Mouse (Mus musculus) adrenal gland, postnatal 10 days (tissue): ENCODE data around the gene Sox10. TPM values are rescaled to one million over a fixed set of nuclear protein-coding genes. Genes with fewer than 3 reads are reported as not detected.

Experiments
- DNase-seq: peaks from one replicate; pipeline ENCODE4 v3.0.0; 2021; ENCODE audit warnings: mixed read lengths
- total RNA-seq, 2 experiments: library from RNA; stranded (reverse); gene quantifications; 2 replicates each; pipeline ENCODE4 v1.2.3; 2021

Sox10 gene
- total RNA-seq, 2 experiments from 2014 or later: 4.7 to 5.3 TPM

- DNase-seq: no peak
Observed at GRCm38 (mm10) chr15:79123751-79124150, 41.3 kb downstream of the Sox10 start.

DNA sequence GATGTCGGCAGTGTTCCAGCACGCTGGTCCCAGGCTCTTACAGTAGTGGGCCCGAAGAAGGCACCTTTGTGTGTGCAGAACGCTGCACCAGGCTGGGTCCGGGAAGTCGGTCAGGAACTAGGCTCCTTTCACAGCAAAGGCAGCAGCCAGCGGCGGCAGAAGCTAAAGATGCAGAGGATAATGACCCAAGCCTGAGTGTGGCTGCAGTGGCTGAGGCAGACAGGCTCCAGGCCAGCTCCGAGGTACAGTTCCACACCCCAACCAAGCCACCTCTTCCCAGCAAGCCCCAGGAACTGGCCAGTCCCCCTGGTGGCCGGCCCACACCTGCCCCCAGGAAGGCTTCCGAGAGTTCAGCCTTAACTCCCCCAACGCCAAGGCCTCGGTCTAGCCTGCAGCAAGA, 42.5 kb downstream of the Sox10 start:
- DNase-seq: no peak

GRCm38 (mm10) chr15:79122119-79122518, 42.9 kb downstream of the Sox10 start:
- DNase-seq: peak; percentile 68

- DNase-seq: no peak
Observed at GRCm38 (mm10) chr15:79119491-79119890, 45.5 kb downstream of the Sox10 start.

GRCm38 (mm10) chr15:79115276-79115675, 49.8 kb downstream of the Sox10 start:
- DNase-seq: no peak

GRCm38 (mm10) chr15:79111774-79112173, 53.3 kb downstream of the Sox10 start:
- peak; percentile 75 for DNase-seq

GRCm38 (mm10) chr15:79110528-79110927, 54.5 kb downstream of the Sox10 start:
- no peak for DNase-seq

- DNase-seq: no peak
Observed at GRCm38 (mm10) chr15:79110031-79110430, 55.0 kb downstream of the Sox10 start.

DNA sequence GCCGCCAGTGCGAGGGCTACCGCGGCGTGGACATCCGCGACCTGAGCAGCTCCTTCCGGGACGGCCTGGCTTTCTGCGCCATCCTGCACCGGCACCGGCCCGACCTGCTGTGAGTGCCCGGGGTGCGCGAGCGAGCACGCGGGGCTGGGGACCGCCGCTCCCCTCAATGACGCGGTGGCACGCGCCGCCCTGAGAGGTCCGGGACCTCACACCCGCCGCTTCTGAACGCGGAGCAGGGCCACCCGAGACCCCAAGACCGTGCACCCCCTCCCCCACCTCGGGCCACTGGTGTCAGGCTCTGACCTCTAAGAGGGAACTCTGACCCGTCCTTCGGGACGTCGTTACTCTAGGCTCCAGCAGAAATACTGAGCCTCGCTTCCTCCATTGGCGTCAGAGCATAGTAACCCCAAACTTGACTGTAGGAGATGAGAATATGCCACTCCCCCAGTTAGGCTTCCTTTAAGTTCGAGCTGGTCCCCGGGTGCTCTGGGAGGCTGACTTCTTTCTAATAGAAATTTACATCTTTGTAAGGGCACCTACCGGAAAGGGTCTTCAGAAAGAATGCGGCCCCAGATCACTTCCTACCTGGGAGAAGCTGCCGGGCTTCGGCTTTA, 55.6 kb downstream of the Sox10 start:
- no peak for DNase-seq

GRCm38 (mm10) chr15:79108421-79109320, 56.4 kb downstream of the Sox10 start, which contains the start of gene Micall1:
TSS of gene Micall1 (plus strand) at chr15:79108898.
- DNase-seq: peak; percentile 89

GRCm38 (mm10) chr15:79107966-79108365, 57.1 kb downstream of the Sox10 start:
- peak; percentile 14 for DNase-seq

GRCm38 (mm10) chr15:79105804-79106203, 59.2 kb downstream of the Sox10 start:
- DNase-seq: no peak

Other genes with a start within 250 kb of the Sox10 start
- 100 to 1,000 TPM; 601 to 606 TPM for gene Lgals1, start 238.5 kb downstream of the Sox10 start, total RNA-seq
- 10 to 100 TPM; 34.4 to 35.2 TPM for gene Nol12, start 230.3 kb downstream of the Sox10 start, total RNA-seq
- gene Triobp, start 217.5 kb downstream of the Sox10 start, total RNA-seq: 10 to 100 TPM; 87.8 to 88.2 TPM
- 100 to 1,000 TPM; 195 to 222 TPM for gene H1f0, start 136.8 kb downstream of the Sox10 start, total RNA-seq
- gene Galr3, start 123.4 kb downstream of the Sox10 start, total RNA-seq: under 1 TPM; 0.30 to 0.48 TPM
- gene Ankrd54, start 102.3 kb downstream of the Sox10 start, total RNA-seq: 10 to 100 TPM; 19.2 to 21.4 TPM
- 100 to 1,000 TPM; 172 to 182 TPM for gene Eif3l, start 90.1 kb downstream of the Sox10 start, total RNA-seq
- 10 to 100 TPM; 29.0 to 33.4 TPM for gene Micall1, start 56.3 kb downstream of the Sox10 start, total RNA-seq
- gene Polr2f, start 24.2 kb downstream of the Sox10 start, total RNA-seq: 100 to 1,000 TPM; 145 TPM
- gene 1700088E04Rik, start 24.0 kb downstream of the Sox10 start, total RNA-seq: 1 to 10 TPM; 3.5 to 3.7 TPM
- gene Pick1, start 63.9 kb upstream of the Sox10 start, total RNA-seq: 10 to 100 TPM; 18.9 to 28.4 TPM
- under 1 TPM; 0.24 to 0.45 TPM for gene Gm49486, start 64.2 kb upstream of the Sox10 start, total RNA-seq
- under 1 TPM in 1 of 2 experiments, not detected in 1; 0.15 TPM for gene Slc16a8, start 89.5 kb upstream of the Sox10 start, total RNA-seq
- gene Baiap2l2, start 120.3 kb upstream of the Sox10 start, total RNA-seq: under 1 TPM; 0.85 to 0.99 TPM
- 10 to 100 TPM; 27.0 to 27.5 TPM for gene Pla2g6, start 163.2 kb upstream of the Sox10 start, total RNA-seq
- 10 to 100 TPM in 1 of 2 experiments, 1 to 10 TPM in 1; 3.6 to 10.8 TPM for gene Maff, start 181.4 kb upstream of the Sox10 start, total RNA-seq
- 10 to 100 TPM; 51.4 to 56.6 TPM for gene Tmem184b, start 238.3 kb upstream of the Sox10 start, total RNA-seq